Mouse (Mus musculus) heart, embryonic 16.5 days (tissue): Measurements from ENCODE around the gene Tmem119. TPM values are rescaled to one million over a fixed set of nuclear protein-coding genes. Genes with fewer than 3 reads are reported as not detected.

Source experiments
- polyA plus RNA-seq: library from polyadenylated mRNA; unstranded; fragments of >200 nt; fragmentation: Nextera tagmentation; extraction: Ambion mirVana; gene quantifications from 2 replicates; pipeline ENCODE4 v1.2.1, GENCODE M21; 2015

Tmem119 gene
- polyA plus RNA-seq, 1 experiment from 2014 or later = 22.4 TPM

Other genes starting within 250 kb of the Tmem119 start
- gene Cmklr1, start 150.1 kb downstream of the Tmem119 start, polyA plus RNA-seq = 3.1 and 3.4 TPM in 2 replicates
- gene 1700069L16Rik, start 75.7 kb downstream of the Tmem119 start, polyA plus RNA-seq = not detected in 2 replicates
- 6.0 and 6.3 TPM in 2 replicates for gene Ficd, start 64.7 kb downstream of the Tmem119 start, polyA plus RNA-seq
- gene Sart3, start 28.0 kb downstream of the Tmem119 start, polyA plus RNA-seq = 31.6 TPM in 2 replicates
- 118 and 136 TPM in 2 replicates for gene Iscu, start 27.8 kb downstream of the Tmem119 start, polyA plus RNA-seq
- gene Selplg, start 32.1 kb upstream of the Tmem119 start, polyA plus RNA-seq = 10.1 and 29.8 TPM in 2 replicates
- 85.9 and 89.0 TPM in 2 replicates for gene Coro1c, start 108.2 kb upstream of the Tmem119 start, polyA plus RNA-seq
- gene Ssh1, start 193.4 kb upstream of the Tmem119 start, polyA plus RNA-seq = 8.6 and 9.1 TPM in 2 replicates
- not detected in 2 replicates for gene Dao, start 203.2 kb upstream of the Tmem119 start, polyA plus RNA-seq